Mouse (Mus musculus) midbrain, embryonic 12.5 days (tissue): ENCODE results near the gene Ppp2r3d. TPM values are rescaled to one million over a fixed set of nuclear protein-coding genes. Genes with fewer than 3 reads are reported as not detected.
"Not testable (repeated sequence)": the region's sequence is repeated elsewhere in the genome, so short reads cannot be mapped to it uniquely, and the experiment has no call there.

Source experiments
- ATAC-seq: fragments of 200-750 bp; cut with Nextera tagmentation; 2 replicates; pipeline ENCODE4 v1.8.0; 2017; ENCODE audit warnings: low read depth, moderate TSS enrichment, moderate library complexity; ENCODE audit not compliant: low FRiP score
- H3K27ac ChIP-seq: fragments of 300-500 bp; sonication (generic); replicated peaks from 2 replicates; pipeline ENCODE4 v1.5.1; 2016; ENCODE audit warnings: mild to moderate bottlenecking
- H3K27me3 ChIP-seq: fragments of 300-500 bp; sonication (generic); 2 replicates; pipeline ENCODE4 v1.6.1; 2016; ENCODE audit warnings: mild to moderate bottlenecking
- H3K36me3 ChIP-seq: fragments of 300-500 bp; sonication (generic); 2 replicates; pipeline ENCODE4 v1.6.1; 2016
- H3K4me1 ChIP-seq: fragments of 300-500 bp; sonication (generic); 2 replicates; pipeline ENCODE4 v1.6.1; 2016
- H3K4me2 ChIP-seq: fragments of 300-500 bp; sonication (generic); replicated peaks from 2 replicates; pipeline ENCODE4 v1.6.1; 2016; ENCODE audit warnings: mild to moderate bottlenecking, moderate library complexity
- H3K4me3 ChIP-seq: fragments of 300-500 bp; sonication (generic); 2 replicates; pipeline ENCODE4 v1.5.1; 2016; ENCODE audit warnings: mild to moderate bottlenecking
- H3K9ac ChIP-seq: fragments of 300-500 bp; sonication (generic); replicated peaks from 2 replicates; pipeline ENCODE4 v1.6.1; 2016; ENCODE audit warnings: mild to moderate bottlenecking, moderate library complexity
- H3K9me3 ChIP-seq: fragments of 300-500 bp; sonication (generic); 2 replicates; pipeline ENCODE4 v1.6.1; 2016; ENCODE audit warnings: mild to moderate bottlenecking
- WGBS: fragments of 180-500 bp; shearing (Covaris S2); methylation state at CpG from one replicate; pipeline ENCODE4 v1.1.7; 2016; 5-methylcytosine and 5-hydroxymethylcytosine counted together
- polyA plus RNA-seq: library from polyadenylated mRNA; unstranded; fragments of >200 nt; fragmentation: Nextera tagmentation; extraction: Ambion mirVana; gene quantifications from 2 replicates; pipeline ENCODE4 v1.2.1, GENCODE M21; 2016

Ppp2r3d gene
- polyA plus RNA-seq, result 195 and 201 TPM in 2 replicates

GRCm38 (mm10) chr9:124476096-124476902 is at the start of gene Ppp2r3d:
Gene Ppp2r3d, minus strand, starts transcription at chr9:124476898.
- H3K36me3 ChIP-seq, result peaks cover 16% of the 10 kb centered on the region
- peak; percentile 63; the same call in 1 of the 2 replicates for ATAC-seq
- H3K4me2 ChIP-seq, result no peak within 1 kb of the TSS
- no peak within 1 kb of the TSS for H3K9ac ChIP-seq
- H3K4me1 ChIP-seq, result no peaks in the 10 kb centered on the region
- H3K4me3 ChIP-seq, result no peak within 1 kb of the TSS
- H3K9me3 ChIP-seq, result peaks cover 10% of the 10 kb centered on the region; the same call in 1 of the 2 replicates
- H3K27me3 ChIP-seq, result no peaks in the 10 kb centered on the region
- no peak within 1 kb of the TSS for H3K27ac ChIP-seq
- WGBS, result 99% methylated on average over 22 of the region's 22 CpGs

GRCm38 (mm10) chr9:124493693-124494092 is 17.0 kb upstream of the Ppp2r3d start, which contains the start of gene Gm21836:
Gene Gm21836, minus strand, starts transcription at chr9:124493793.
- H3K36me3 ChIP-seq, H3K27me3 ChIP-seq, H3K4me2 ChIP-seq, H3K27ac ChIP-seq, H3K4me1 ChIP-seq, H3K9ac ChIP-seq, H3K9me3 ChIP-seq, ATAC-seq, H3K4me3 ChIP-seq: not testable (repeated sequence)
- 89% methylated on average over 2 of the region's 2 CpGs for WGBS

- not testable (repeated sequence) for ATAC-seq, H3K4me1 ChIP-seq, H3K4me2 ChIP-seq, H3K9me3 ChIP-seq, H3K27me3 ChIP-seq, H3K9ac ChIP-seq, H3K4me3 ChIP-seq, H3K27ac ChIP-seq
- peaks cover 14% of the 10 kb centered on the region for H3K36me3 ChIP-seq
- 61% methylated on average over 13 of the region's 15 CpGs for WGBS
Measured at GRCm38 (mm10) chr9:124480361-124480980, 3.8 kb upstream of the Ppp2r3d start.

GRCm38 (mm10) chr9:124478081-124478480 is 1.4 kb upstream of the Ppp2r3d start:
- Histone ChIP-seq H3K36me3 (peaks cover 16% of the 10 kb centered on the region), H3K27me3 (no peaks in the 10 kb centered on the region), H3K4me1 (no peaks in the 10 kb centered on the region), H3K4me2 (no peak overlapping the region), H3K27ac (no peak overlapping the region), H3K4me3 (no peak overlapping the region), H3K9ac (no peak overlapping the region), H3K9me3 (peaks cover 10% of the 10 kb centered on the region; the same call in 1 of the 2 replicates)
- WGBS, result 86% methylated on average over 3 of the region's 3 CpGs
- no peak for ATAC-seq

- ATAC-seq, result 0 out of 2 replicates have a peak, but pooled peaks have one; percentile 47
- Histone ChIP-seq H3K36me3 (peaks cover 16% of the 10 kb centered on the region), H3K4me1 (no peaks in the 10 kb centered on the region), H3K27me3 (no peaks in the 10 kb centered on the region), H3K4me2 (no peak overlapping the region), H3K9ac (no peak overlapping the region), H3K27ac (no peak overlapping the region), H3K4me3 (no peak overlapping the region), H3K9me3 (peaks cover 10% of the 10 kb centered on the region; the same call in 1 of the 2 replicates)
- WGBS, result 88% methylated on average over 15 of the region's 15 CpGs
Measured at GRCm38 (mm10) chr9:124475689-124476088, 1.0 kb downstream of the Ppp2r3d start.

GRCm38 (mm10) chr9:124456572-124456971 is 20.1 kb downstream of the Ppp2r3d start:
- Histone ChIP-seq H3K36me3 (no peaks in the 10 kb centered on the region), H3K9ac (no peak overlapping the region), H3K9me3 (no peaks in the 10 kb centered on the region), H3K4me1 (no peaks in the 10 kb centered on the region), H3K27ac (no peak overlapping the region), H3K27me3 (no peaks in the 10 kb centered on the region), H3K4me3 (no peak overlapping the region), H3K4me2 (no peak overlapping the region)
- 3% methylated on average over 1 of the region's 1 CpGs for WGBS
- ATAC-seq, result no peak

- no peak for ATAC-seq
- peaks cover 37% of the 10 kb centered on the region for H3K36me3 ChIP-seq
- no peak overlapping the region for H3K4me2 ChIP-seq
- peaks cover 33% of the 10 kb centered on the region for H3K9me3 ChIP-seq
- no peak overlapping the region for H3K27ac ChIP-seq
- no peaks in the 10 kb centered on the region for H3K4me1 ChIP-seq
- WGBS, result 98% methylated on average over 15 of the region's 15 CpGs
- no peaks in the 10 kb centered on the region for H3K27me3 ChIP-seq
- H3K9ac ChIP-seq, result no peak overlapping the region
- H3K4me3 ChIP-seq, result no peak overlapping the region
Measured at GRCm38 (mm10) chr9:124442533-124442855, 34.2 kb downstream of the Ppp2r3d start.

GRCm38 (mm10) chr9:124441681-124442532 is 34.8 kb downstream of the Ppp2r3d start:
- WGBS, result 98% methylated on average over 44 of the region's 45 CpGs
- no peaks in the 10 kb centered on the region for H3K27me3 ChIP-seq

GRCm38 (mm10) chr9:124440724-124441045 is 36.0 kb downstream of the Ppp2r3d start:
- Histone ChIP-seq H3K36me3 (peaks cover 37% of the 10 kb centered on the region), H3K4me3 (peak overlapping the region; percentile 0; the same call in 1 of the 2 replicates), H3K27me3 (no peaks in the 10 kb centered on the region), H3K4me1 (no peaks in the 10 kb centered on the region), H3K9me3 (peaks cover 33% of the 10 kb centered on the region), H3K4me2 (no peak overlapping the region), H3K9ac (no peak overlapping the region), H3K27ac (no peak overlapping the region)
- WGBS, result 68% methylated on average over 8 of the region's 14 CpGs
- ATAC-seq, result no peak; the same call in 1 of the 2 replicates

More at GRCm38 (mm10) chr9:124441681-124442532, 34.8 kb downstream of the Ppp2r3d start:
- ATAC-seq, result no peak
- Histone ChIP-seq H3K9me3 (peaks cover 33% of the 10 kb centered on the region), H3K4me3 (no peak overlapping the region), H3K9ac (no peak overlapping the region), H3K27ac (no peak overlapping the region), H3K4me2 (no peak overlapping the region), H3K36me3 (peaks cover 37% of the 10 kb centered on the region), H3K4me1 (no peaks in the 10 kb centered on the region)

- Histone ChIP-seq H3K9ac (no peak overlapping the region), H3K4me1 (no peaks in the 10 kb centered on the region), H3K4me3 (peak overlapping the region; percentile 0; the same call in 1 of the 2 replicates), H3K9me3 (peaks cover 33% of the 10 kb centered on the region), H3K4me2 (no peak overlapping the region), H3K27me3 (no peaks in the 10 kb centered on the region), H3K36me3 (peaks cover 37% of the 10 kb centered on the region), H3K27ac (no peak overlapping the region)
- WGBS, result 92% methylated on average over 29 of the region's 29 CpGs
- peak; percentile 81 for ATAC-seq
Measured at GRCm38 (mm10) chr9:124439848-124440723, 36.6 kb downstream of the Ppp2r3d start.

GRCm38 (mm10) chr9:124439403-124439847 is 37.3 kb downstream of the Ppp2r3d start:
- peaks cover 33% of the 10 kb centered on the region for H3K9me3 ChIP-seq
- 94% methylated on average over 13 of the region's 13 CpGs for WGBS
- peaks cover 37% of the 10 kb centered on the region for H3K36me3 ChIP-seq
- H3K27me3 ChIP-seq, result no peaks in the 10 kb centered on the region
- no peak overlapping the region for H3K9ac ChIP-seq
- no peak overlapping the region for H3K4me2 ChIP-seq
- no peaks in the 10 kb centered on the region for H3K4me1 ChIP-seq
- H3K27ac ChIP-seq, result no peak overlapping the region
- no peak overlapping the region for H3K4me3 ChIP-seq
- peak; percentile 60 for ATAC-seq
